Mouse (Mus musculus) effector memory CD4-positive, alpha-beta T cell, adult 5 months (primary cell): Measurements from ENCODE around the gene Dnajc21. TPM values are rescaled to one million over a fixed set of nuclear protein-coding genes. Genes with fewer than 3 reads are reported as not detected.

Experiments
- polyA plus RNA-seq: library from polyadenylated mRNA; unstranded; fragments of 100-300 nt; shearing (Covaris generic); gene quantifications from one replicate; pipeline ENCODE4 v1.2.1, GENCODE M21; 2017

The Dnajc21 gene
- polyA plus RNA-seq: 41.5 TPM

GRCm38 (mm10) chr15:10470151-10470831 is at the start of gene Dnajc21:
TSS of gene Dnajc21 (minus strand) at chr15:10470516.

GRCm38 (mm10) chr15:10485484-10486364 is 15.4 kb upstream of the Dnajc21 start, which contains the start of the genes Brix1 and Rad1:
TSS of gene Brix1 (minus strand) at chr15:10485947.
TSS of gene Rad1 (plus strand) at chr15:10486018.

Other genes starting within 250 kb of the Dnajc21 start
- not detected for gene Gm21973, start 145.1 kb downstream of the Dnajc21 start, polyA plus RNA-seq
- not detected for gene Agxt2, start 112.0 kb downstream of the Dnajc21 start, polyA plus RNA-seq
- 97.5 TPM for gene Brix1, start 15.4 kb upstream of the Dnajc21 start, polyA plus RNA-seq
- 16.3 TPM for gene Rad1, start 15.5 kb upstream of the Dnajc21 start, polyA plus RNA-seq
- gene Ttc23l, start 88.2 kb upstream of the Dnajc21 start, polyA plus RNA-seq: not detected
- 0.59 TPM for gene Rai14, start 244.1 kb upstream of the Dnajc21 start, polyA plus RNA-seq